Comparison of ENCODE assay signal across 12 mouse cellular contexts in the genomic region with DNA sequence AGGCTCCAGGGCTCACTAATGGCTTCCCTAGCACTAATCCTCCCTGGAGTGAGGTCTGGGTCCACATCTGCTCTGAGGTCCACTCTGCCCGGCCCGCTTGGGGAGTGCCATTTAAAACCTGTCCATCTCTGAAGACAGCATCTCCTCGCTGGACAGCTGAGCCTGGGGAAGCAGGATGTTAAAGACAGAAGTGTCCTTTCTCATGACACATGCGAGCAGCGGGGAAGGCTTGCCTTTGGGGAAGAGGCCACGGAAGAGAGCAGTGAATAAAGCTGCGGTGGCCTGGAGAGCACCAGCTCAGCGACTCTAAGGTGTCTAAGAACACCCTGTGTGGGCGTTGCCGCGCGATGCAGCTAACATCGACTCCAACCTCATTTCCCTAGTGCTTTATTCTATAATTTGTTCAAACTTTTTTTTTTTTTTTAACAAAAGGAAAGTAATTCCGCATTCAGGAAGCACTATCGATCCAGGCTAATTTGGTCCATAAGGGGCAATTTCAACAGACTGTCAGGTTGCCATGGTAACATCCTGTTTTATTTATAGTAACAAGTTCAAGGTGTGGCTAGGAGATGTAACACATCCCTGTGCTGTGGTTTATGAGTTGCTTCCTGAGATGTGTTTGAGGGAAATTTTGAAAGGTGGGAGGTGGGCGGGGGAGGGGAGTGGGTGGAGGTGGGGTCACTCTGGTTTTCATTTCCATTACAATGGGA.
DNase-seq lines count a peak whose midpoint lies in the region; ATAC-seq lines count a peak whose summit lies in the region.
"Had no signal": no experiment of that assay in that cellular context is flagged by ENCODE, and none has a peak within 500 bp of the region (broad histone marks: within the 10 kb centered on the region; RNA-seq: fewer than 3 reads in every experiment).

No protein-coding gene starts in this region.

- ATAC-seq in hindbrain, embryonic 12.5 days (ENCODE audit: low FRiP score), result peak; percentile 78
- ATAC-seq in erythroblast, adult 5-6 weeks (replicated peaks; ENCODE audit: low FRiP score, poor library complexity, severe bottlenecking), result no peak
- ATAC-seq: inflammation-experienced regulatory T-cells, adult 6 months had no signal

- no peaks in the 10 kb centered on the region for H3K36me3 ChIP-seq in embryonic facial prominence, embryonic 10.5 days (replicated peaks)
- no peaks in the 10 kb centered on the region for H3K36me3 ChIP-seq in hindbrain, embryonic 12.5 days
- no peaks in the 10 kb centered on the region for H3K36me3 ChIP-seq in midbrain, embryonic 10.5 days

- H3K27ac ChIP-seq in embryonic facial prominence, embryonic 10.5 days (replicated peaks), result peak overlapping the region; percentile 52
- peak overlapping the region; percentile 46 for H3K27ac ChIP-seq in hindbrain, embryonic 12.5 days
- peak overlapping the region; percentile 70 for H3K27ac ChIP-seq in midbrain, embryonic 10.5 days (replicated peaks)
- H3K27ac ChIP-seq: left cerebral cortex, adult 2 months had no signal

- H3K4me1 ChIP-seq in embryonic facial prominence, embryonic 10.5 days, result peaks cover 33% of the 10 kb centered on the region
- H3K4me1 ChIP-seq in hindbrain, embryonic 12.5 days, result peaks cover 24% of the 10 kb centered on the region
- H3K4me1 ChIP-seq in midbrain, embryonic 10.5 days, result peaks cover 28% of the 10 kb centered on the region

- no peaks in the 10 kb centered on the region for H3K9me3 ChIP-seq in embryonic facial prominence, embryonic 10.5 days
- H3K9me3 ChIP-seq in hindbrain, embryonic 12.5 days (replicated peaks), result no peaks in the 10 kb centered on the region
- H3K9me3 ChIP-seq in midbrain, embryonic 10.5 days (replicated peaks), result no peaks in the 10 kb centered on the region

- H3K27me3 ChIP-seq in embryonic facial prominence, embryonic 10.5 days (replicated peaks; ENCODE audit: low read depth, poor library complexity, severe bottlenecking), result no peaks in the 10 kb centered on the region
- H3K27me3 ChIP-seq in hindbrain, embryonic 12.5 days, result no peaks in the 10 kb centered on the region
- no peaks in the 10 kb centered on the region for H3K27me3 ChIP-seq in midbrain, embryonic 10.5 days (ENCODE audit: low read depth, poor library complexity, severe bottlenecking)

- WGBS in embryonic facial prominence, embryonic 10.5 days, result 20% methylated on average over 16 of the region's 16 CpGs
- 12% methylated on average over 16 of the region's 16 CpGs for WGBS in hindbrain, embryonic 12.5 days
- WGBS in midbrain, embryonic 10.5 days, result 25% methylated on average over 16 of the region's 16 CpGs

- H3K4me3 ChIP-seq in embryonic facial prominence, embryonic 10.5 days, result peak overlapping the region; percentile 27
- no peak overlapping the region for H3K4me3 ChIP-seq in hindbrain, embryonic 12.5 days
- H3K4me3 ChIP-seq in midbrain, embryonic 10.5 days, result peak overlapping the region; percentile 34
- H3K4me3 ChIP-seq: left cerebral cortex, adult 2 months had no signal

- H3K4me2 ChIP-seq in hindbrain, embryonic 12.5 days (replicated peaks), result peak overlapping the region; percentile 24

- no peak overlapping the region for H3K9ac ChIP-seq in hindbrain, embryonic 12.5 days

- peak; percentile 58 for DNase-seq in R1 (ENCODE audit: low read depth, low spot score)
- peak; percentile 55 for DNase-seq in embryonic facial prominence, embryonic 10.5 days (ENCODE audit: low spot score)
- peak; percentile 40 for DNase-seq in midbrain, embryonic 10.5 days (ENCODE audit: low spot score)
- DNase-seq in cerebellum, adult 18-20 months, result no peak
- DNase-seq in thymus, postnatal 10 days (ENCODE audit: low spot score in 2 of 2), result no peak
- DNase-seq in layer of hippocampus, postnatal 10 days (ENCODE audit: low spot score in 2 of 2), result no peak
- DNase-seq: adrenal gland, postnatal 10 days; gastrocnemius, postnatal 14 days had no signal

Comparison
In these comparisons a context has a peak if more than half of its experiments do, and no peak if none do; other contexts are left out.
1. DNase-seq: peak in R1 (single experiment), embryonic facial prominence, embryonic 10.5 days (single experiment) and midbrain, embryonic 10.5 days (single experiment); none in cerebellum, adult 18-20 months (0 of 2), thymus, postnatal 10 days (0 of 2) and layer of hippocampus, postnatal 10 days (0 of 2).
2. Peak in every context shown above with its lines, with median percentiles within 50 percentile points of each other: H3K27ac ChIP-seq.